Mouse (Mus musculus) layer of hippocampus, postnatal 25 days (tissue): ENCODE measurements around the gene Rasa4. TPM values are rescaled to one million over a fixed set of nuclear protein-coding genes. Genes with fewer than 3 reads are reported as not detected.
"Not testable (repeated sequence)": the region's sequence is repeated elsewhere in the genome, so short reads cannot be mapped to it uniquely, and the experiment has no call there.

ENCODE experiments used
- DNase-seq, 2 experiments: peaks; one replicate each; pipeline ENCODE4 v3.0.0; 2022; ENCODE audit warnings: mixed read lengths in 2 of 2, low spot score in 1 of 2; ENCODE audit errors: extremely low spot score in 1 of 2
- total RNA-seq, 2 experiments: library from RNA; stranded (reverse); gene quantifications; 2 replicates each; pipeline ENCODE4 v1.2.3; 2021

The Rasa4 gene
- total RNA-seq, 2 experiments from 2014 or later, result 2.5 to 3.4 TPM

DNA sequence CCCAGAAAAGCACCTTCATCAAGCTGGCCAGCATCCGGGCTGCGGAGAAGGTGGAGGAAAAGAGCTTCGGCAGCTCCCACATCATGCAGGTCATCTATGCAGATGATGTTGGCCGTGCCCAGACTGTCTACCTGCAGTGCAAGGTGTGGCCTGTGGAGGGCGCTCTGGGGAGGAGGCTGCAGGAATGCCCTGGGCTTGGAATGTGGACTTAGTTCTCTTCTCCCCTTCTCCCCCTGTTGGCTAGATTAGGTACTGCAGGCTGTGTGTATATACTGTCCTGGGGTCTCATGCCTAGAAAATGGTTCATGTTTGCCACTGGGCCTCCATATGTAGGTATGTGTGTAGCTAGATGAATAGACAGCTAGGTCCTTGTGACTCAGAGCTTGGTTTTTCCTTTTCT lies 20.8 kb downstream of the Rasa4 start:
- DNase-seq, result peak in 1 of 2 experiments; percentile 15

DNA sequence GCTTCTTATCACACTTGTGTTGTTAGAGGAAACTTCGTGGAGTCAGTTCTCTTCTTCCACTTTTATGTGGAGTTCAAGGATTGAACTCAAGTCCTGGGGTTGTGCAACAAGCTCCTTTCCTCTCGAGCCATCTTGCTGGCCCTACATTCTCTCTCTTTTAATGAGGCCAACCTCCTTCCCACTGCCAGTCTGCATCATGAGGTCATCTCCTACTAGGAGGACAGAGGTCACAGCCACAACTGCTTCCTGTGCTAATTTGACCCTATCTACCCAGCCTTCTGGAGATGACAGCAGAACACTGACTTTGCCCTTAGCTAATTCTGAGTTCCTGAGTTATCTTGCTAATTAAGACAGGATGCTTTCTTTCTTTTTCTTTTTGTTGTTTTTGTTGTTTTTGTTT lies 24.8 kb downstream of the Rasa4 start:
- no peak for DNase-seq

DNA sequence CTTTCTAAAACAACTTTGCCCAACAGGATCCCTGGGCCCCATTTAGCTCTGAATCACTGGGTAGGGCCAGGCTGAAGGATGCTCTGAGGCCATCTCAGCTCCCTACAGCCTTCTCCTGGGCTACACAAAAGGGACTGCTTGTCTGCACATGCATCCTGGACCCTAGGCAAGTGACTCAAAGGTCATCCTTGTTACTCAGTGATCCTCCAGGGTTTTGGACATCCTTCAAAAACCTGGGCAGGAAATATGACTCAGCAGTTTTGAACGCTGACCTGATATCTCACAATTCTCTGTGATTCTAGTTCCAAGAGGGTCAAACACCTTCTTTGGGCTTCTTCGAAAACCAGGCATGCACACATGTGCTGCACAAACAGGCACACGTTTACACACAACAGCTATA lies 25.3 kb downstream of the Rasa4 start:
- DNase-seq, result no peak

DNA sequence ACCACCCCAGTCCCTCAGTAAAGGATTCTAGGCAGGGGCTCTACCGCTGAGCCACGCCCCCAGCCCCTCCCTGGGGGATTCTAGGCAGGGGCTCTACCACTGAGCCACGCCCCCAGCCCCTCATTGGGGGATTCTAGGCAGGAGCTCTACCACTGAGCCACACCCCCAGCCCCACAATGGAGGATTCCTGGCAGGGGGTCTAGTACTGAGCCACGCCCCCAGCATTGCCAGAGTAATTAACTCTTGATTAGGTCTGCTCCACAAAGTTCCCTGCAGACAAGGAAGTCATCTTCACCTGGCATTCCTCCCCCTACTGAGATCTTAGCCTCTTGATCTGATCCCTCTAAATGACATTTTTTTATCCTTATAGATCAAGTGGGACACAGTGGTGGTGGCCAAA lies 29.8 kb downstream of the Rasa4 start:
- not testable (repeated sequence) for DNase-seq

DNA sequence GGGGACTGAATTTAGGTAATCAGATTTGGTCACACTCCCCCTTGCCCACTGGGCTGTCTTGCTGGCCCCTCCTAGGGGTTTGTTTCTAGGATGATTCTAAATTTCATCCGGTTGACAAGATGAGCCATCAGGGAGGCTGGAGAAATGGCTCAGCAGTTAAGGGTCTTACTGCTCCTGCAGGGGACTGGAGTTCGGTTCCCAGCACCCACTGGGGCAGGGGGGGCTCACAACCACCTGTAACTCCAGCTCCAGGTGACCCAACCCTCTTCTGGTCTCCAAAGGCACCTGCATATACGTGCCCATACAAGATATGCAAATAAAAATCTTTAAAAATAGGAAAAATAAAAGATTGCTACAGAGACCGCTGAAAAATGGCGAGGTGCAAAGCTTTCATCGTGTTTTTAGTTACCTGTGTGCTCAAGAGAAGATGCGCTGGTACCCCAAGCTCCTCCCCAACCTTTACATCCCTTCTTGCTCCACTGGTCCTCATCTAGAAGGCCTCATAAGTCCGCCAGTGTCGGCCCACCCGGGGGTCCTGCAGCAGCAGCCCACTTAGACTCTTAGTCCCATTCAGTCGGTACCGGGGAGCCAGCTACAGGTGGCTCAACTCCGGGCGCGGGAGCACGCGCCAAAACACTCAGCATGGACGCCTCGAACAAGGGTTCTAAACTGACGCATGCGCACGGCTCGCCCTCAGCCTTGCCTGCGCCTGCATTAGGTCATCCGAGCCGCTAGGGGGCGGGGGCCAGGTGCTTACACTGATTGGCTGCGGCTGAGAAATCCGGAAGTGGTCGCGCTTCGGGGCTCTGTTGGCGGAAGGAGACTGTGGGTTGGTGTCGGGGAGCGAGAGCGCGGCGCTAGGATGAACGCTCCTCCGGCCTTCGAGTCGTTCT lies 32.4 kb downstream of the Rasa4 start, which contains the start of gene Polr2j:
TSS of gene Polr2j (plus strand) at position 741 of the 893 bp plus-strand sequence.
- peak; percentile 95 to 98 for DNase-seq

DNA sequence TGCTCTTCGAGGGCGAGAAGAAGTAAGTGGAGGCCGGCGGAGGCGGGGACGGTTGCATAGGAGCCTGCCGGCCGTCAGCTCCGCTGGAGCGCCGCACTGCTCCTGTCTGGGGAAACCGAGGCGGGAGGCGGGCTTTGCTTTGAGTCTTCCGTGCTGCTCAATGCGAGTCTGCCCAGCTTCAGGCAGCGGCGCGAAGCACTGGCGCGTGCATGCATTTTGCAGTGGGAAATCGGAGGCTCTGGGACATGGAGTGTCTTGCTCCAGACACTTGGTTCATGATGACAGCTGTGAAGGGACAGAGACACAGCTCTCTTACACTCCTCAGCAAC lies 33.0 kb downstream of the Rasa4 start:
- no peak for DNase-seq

DNA sequence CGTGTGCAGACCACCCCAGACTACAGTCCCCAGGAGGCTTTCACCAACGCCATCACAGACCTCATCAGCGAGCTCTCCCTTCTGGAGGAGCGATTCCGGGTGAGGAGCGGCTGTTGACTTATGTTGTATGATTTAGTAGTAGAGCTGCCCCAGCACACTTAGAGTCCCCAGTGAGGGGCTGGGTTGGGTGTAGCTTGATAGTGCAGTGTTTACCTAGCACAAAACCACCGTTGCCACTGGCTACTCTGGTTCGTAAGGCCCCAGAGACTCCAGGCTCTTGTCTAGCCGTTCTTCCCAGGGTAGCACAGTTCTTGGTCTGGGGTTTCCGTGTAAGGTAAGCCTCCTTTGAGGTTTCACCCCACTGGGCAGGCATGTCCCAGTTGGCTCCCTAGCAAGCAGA lies 38.4 kb downstream of the Rasa4 start:
- no peak for DNase-seq

DNA sequence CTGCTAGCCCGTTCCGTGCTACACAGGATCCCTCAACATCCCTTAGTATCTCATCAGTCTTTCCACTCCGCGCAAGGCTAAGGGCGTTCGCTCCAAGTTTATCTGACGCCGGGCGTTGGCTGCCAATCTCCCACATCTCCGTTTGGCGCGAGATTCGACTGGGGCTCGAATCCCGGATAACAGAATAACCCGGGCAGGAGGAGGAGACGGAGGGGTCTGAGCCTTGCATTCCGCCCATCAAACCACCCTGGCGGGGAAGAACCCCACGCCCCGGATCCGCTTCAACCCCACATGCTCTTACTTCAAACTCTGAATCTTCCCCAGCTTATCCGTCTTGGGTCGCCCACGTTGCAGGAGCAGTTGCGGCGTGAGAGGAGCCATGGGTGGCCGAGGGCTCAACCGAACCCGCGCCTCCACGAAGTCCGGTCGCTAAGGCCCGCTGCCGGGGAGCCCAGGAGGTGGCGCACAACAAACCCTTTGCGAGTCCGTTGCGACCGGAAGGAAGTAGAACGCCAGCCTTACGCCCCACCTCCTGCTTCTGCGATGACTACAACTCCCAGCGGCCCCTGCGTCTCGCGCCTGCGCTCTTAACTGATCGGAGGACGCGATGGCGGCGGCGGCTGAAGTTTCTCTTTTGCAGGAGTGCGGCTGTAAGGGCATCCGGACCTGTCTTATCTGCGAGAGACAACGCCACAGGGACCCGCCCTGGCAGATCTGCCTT lies 52.0 kb downstream of the Rasa4 start, which contains the start of the genes Lrwd1 and Alkbh4:
TSS of gene Lrwd1 (minus strand) at position 504 of the 721 bp plus-strand sequence.
TSS of gene Alkbh4 (plus strand) at position 576 of the 721 bp plus-strand sequence.
- peak; percentile 88 to 91 for DNase-seq

DNA sequence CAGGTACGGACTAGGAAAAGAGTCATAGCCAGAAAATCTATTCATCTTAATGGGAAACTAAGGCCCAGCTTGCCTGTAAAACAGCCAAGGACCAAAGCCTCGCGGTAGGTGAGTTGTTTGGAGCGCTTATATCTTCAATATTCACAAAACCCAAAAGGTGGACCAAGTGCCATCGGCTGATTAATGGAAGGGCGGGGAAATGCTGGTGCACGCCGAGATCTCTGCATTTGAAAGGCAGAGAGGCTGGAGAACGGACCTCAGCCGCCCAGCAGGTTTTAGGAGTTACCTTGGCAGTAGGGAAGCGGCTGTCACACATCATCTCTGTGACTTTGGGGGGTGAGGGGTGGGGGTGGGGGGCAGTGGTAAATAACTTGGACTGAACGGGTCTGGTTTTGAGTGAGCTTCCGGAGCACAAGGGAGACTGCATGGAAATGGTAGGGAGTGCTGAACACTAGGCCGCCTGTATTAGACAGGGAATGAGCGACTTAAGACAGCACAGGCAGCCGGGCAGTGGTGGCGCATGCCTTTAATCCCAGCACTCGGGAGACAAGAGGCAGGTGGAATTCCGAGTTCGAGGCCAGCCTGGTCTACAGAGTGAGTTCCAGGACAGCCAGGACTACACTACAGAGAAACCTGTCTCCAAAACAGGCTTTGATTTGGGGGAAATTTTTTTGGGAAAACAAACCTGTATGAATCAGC lies 52.7 kb downstream of the Rasa4 start:
- no peak for DNase-seq

DNA sequence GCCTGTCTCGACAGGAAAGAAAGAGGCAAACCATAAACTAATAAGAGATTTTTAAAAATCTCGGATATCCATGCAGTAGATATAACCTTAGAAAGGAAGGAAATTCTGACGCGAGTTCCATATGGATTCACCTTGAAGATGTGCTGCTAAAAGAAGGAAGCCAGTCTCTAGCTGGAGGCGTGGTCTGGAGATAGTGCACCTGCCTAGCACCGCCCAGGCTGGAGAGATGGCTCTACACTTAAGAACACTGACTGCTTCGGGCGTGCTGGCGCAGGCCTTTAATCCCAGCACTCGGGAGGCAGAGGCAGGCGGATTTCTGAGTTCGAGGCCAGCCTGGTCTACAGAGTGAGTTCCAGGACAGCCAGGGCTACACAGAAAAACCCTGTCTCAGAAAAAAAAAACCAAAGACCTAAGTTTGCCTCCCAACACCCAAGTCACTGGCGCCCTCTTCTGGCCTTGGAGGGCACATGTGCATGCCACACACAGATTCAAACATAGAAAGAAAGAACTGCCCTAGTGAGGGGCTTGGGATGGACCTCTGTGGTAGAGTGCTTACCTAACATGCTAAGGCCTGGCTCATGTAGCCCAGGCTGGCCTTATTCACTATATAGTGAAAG lies 54.0 kb downstream of the Rasa4 start:
- peak in 1 of 2 experiments; percentile 50 for DNase-seq

DNA sequence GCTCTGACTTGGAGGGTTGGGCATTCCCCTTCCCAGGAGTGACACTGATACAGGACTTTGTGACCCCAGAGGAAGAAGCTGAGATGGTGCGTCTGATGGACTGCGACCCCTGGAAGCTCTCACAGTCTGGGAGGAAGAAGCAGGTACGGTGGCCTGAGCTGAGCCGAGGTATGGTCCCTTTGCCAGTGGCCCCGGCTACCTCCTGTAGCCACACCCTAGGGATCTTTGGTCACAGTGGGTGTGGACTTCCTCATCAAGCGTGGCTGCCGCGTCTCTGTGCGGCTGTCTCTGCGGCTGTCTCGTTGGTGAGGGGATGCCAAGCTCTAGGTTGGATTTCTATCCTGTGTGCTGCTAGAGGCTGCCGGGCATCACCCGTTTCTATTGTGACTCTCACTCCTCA lies 55.7 kb downstream of the Rasa4 start:
- no peak for DNase-seq

DNA sequence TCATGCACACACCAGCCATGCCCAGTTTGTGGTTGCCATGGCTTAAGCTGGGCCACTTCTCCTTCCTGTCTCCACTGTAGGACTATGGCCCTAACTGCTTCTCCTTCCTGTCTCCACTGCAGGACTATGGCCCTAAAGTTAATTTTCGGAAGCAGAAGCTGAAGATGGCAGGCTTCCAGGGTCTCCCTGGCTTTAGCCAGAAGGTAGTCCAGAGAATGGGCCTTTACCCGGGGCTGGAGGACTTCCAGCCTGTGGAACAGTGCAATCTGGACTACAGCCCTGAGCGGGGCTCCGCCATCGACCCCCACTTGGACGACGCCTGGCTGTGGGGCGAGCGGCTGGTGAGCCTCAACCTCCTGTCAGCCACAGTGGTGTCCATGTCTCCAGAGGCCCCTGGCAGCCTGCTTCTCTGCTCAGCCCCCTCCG lies 56.4 kb downstream of the Rasa4 start:
- peak in 1 of 2 experiments; percentile 28 for DNase-seq

DNA sequence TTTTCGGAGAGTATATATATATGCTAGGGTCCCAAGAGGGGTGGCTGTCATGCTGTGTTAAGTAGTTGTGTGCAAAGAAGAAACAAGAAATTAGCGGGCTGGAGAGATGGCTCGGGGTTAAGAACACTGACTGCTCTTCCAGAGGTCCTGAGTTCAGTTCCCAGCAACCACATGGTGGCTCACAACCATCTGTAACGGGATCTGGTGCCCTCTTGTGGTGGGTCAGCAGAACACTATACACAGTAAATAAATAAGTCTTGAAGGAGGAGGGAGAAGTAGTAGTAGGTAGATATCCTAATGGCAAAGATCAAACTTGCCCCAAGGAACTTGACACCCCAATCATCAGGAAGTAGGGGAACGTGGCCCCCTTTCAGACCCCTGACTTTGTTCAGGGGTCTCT lies 59.0 kb downstream of the Rasa4 start:
- DNase-seq, result no peak

DNA sequence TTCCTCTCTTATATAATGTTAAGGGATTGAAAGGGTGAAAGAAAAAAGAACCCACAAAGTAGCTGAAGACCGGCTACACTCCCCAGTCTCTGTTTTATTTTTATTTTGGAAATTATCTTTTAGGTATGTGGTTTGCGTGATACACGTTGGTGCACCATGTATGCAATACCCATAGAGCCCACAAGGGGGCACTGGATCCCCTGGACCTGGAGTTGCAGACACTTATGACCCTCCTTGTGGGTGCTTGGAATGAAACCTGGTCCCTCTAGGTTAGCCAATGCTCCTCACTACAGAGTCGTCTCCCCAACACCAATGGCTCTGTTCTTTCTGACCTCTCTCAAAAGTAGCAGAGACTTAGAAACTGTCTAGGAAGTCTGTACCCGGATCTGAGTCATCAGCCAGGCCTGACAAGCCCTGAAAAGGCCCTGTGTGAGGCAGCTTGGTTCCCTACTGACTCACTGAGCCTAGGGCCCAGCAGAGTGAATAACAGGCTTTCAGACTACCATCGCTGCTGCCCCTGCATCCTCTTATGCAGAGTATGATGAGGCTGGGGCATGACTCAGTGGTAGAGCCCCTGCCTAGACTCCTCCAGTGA lies 59.5 kb downstream of the Rasa4 start:
- DNase-seq, result no peak

DNA sequence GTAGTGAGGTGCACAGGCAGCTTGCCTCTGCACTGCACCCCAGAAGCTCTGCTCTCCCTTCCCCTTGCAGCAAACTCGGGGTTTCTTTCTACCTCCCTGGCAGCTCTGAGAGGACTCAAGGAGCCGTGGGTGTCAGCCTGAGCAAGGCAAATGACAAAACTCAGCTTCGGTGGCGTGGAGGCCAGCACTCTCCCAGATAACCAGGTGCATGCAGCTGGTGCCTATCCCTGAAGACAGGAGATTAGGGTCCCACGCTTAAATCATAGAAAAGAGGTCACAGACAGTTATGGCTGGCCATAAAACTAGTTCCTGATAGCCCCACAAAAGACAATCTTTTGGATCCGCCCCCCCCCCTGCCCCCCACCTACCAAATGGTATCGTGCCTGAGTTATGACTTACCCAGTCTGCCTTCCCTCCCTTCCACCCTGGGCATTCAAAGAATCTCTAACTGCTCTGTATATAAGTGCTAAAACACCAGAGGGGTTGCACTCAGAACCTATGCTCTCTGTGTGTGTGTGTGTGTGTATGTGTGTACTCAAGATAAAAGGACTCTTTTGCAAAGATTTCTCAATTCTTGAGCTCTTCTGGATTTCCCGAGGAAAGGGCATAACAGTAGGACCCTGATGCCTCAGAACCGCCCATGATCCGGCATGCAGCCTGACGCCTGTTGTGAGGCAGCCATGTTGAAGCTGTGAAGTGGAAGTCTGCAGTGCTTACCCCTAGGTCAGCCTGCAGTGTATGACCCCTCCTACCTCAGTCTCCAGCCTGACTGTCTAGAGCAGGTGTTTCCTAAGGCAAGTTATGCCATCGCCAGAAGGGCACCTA lies 61.1 kb downstream of the Rasa4 start:
- no peak for DNase-seq

DNA sequence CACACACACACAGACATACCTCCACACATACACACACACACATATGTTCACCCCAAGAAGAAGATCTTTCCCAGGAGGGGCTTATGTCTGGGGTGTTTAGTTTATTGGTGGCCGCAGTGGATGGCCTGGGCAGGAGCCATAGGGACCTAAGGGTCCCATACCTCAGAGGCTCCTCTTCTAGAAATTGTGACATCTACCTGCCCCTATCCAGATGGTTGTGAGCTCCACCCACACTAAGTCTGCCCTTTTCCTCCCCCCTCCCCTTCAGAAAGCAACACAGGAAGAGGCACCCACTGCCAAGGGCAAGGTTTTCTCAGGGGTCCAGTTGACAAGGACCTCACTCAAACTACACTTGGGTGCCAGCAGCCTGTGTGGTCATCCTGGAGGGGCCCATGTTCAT lies 63.2 kb downstream of the Rasa4 start:
- DNase-seq, result no peak

DNA sequence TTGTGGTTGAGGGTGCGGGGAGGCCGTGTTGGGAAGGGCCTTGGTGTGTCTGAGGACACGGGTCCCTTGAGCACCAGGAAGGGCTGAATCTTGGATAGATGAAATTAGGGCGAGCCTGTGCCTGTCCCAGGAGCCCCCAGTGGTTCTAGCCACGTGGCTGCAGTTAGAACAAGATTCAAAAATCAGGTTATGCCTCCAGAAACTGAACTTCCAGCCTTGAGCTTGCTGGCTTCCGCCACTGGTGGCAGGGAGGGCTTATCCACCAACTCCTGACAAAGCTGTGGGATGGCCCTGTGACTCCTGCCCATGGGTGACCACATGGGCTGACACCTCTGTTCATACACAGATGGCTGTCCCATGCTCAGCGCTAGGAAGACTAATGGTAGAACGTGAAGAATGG lies 64.0 kb downstream of the Rasa4 start:
- DNase-seq, result no peak

DNA sequence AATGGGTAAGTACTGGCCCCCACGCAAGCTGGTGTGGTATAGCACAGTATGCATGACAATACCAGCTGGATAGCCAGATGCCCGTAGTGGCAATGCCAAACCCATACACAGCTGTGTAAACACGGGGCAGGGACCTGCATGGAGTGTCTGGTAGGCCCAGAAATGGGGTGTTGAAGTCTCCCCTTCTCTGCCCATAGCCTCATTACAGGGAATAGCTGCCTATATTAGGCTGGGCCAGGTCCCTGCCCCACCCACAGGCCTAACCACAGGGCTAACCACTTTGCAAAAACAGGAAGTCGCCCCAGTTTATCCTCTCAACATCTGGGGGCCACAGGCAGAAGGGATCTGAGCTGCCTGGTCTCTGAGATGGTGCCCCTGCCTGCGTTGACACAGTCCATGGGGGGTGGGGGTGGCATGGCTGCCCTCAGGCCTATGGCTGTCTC lies 65.4 kb downstream of the Rasa4 start:
- DNase-seq, result not testable (repeated sequence)

DNA sequence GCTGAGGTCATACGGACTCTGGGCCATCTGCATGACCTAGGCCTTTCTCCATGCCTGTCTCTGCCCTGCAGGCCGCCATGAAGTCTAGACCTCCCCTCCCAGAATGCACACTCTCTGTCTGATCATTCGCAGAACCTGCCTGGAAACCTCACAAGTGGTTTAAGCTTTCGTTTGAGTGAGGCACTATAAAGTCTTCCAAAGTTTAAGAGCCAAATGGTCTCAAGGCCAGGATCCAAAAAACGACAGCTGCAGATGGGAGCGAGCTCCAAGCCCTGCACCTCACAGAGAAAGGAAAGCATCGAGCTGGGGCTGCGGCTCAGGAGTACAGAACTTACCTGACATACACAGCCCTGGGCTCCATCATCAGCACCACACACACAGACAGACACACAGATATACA lies 68.6 kb downstream of the Rasa4 start:
- no peak for DNase-seq
